Mouse (Mus musculus) neural tube, embryonic 15.5 days (tissue): ENCODE results near the gene Snx29. TPM values are rescaled to one million over a fixed set of nuclear protein-coding genes. Genes with fewer than 3 reads are reported as not detected.

Experiments used
- ATAC-seq: fragments of 200-750 bp; cut with Nextera tagmentation; 2 replicates; pipeline ENCODE4 v1.8.0; 2017; ENCODE audit warnings: mild to moderate bottlenecking, moderate TSS enrichment, moderate library complexity; ENCODE audit not compliant: low FRiP score
- H3K27ac ChIP-seq: fragments of 300-500 bp; sonication (generic); replicated peaks from 2 replicates; pipeline ENCODE4 v1.5.1; 2015; ENCODE audit warnings: mild to moderate bottlenecking, inconsistent platforms
- H3K27me3 ChIP-seq: fragments of 300-500 bp; sonication (generic); replicated peaks from 2 replicates; pipeline ENCODE4 v1.6.1; 2015; ENCODE audit warnings: inconsistent platforms
- H3K36me3 ChIP-seq: fragments of 300-500 bp; sonication (generic); 2 replicates; pipeline ENCODE4 v1.6.1; 2015; ENCODE audit warnings: inconsistent platforms
- H3K4me1 ChIP-seq: fragments of 300-500 bp; sonication (generic); 2 replicates; pipeline ENCODE4 v1.6.1; 2015; ENCODE audit warnings: inconsistent platforms
- H3K4me2 ChIP-seq: fragments of 300-500 bp; sonication (generic); 2 replicates; pipeline ENCODE4 v1.6.1; 2015; ENCODE audit warnings: inconsistent platforms, mild to moderate bottlenecking, moderate library complexity
- H3K4me3 ChIP-seq: fragments of 300-500 bp; sonication (generic); replicated peaks from 2 replicates; pipeline ENCODE4 v1.5.1; 2015; ENCODE audit warnings: mild to moderate bottlenecking, inconsistent platforms
- H3K9ac ChIP-seq: fragments of 300-500 bp; sonication (generic); replicated peaks from 2 replicates; pipeline ENCODE4 v1.6.1; 2015; ENCODE audit warnings: mild to moderate bottlenecking, inconsistent platforms
- H3K9me3 ChIP-seq: fragments of 300-500 bp; sonication (generic); replicated peaks from 2 replicates; pipeline ENCODE4 v1.6.1; 2016; ENCODE audit warnings: inconsistent platforms
- WGBS: fragments of 180-500 bp; shearing (Covaris S2); methylation state at CpG from one replicate; pipeline ENCODE4 v1.1.7; 2015; ENCODE audit warnings: mixed read lengths; 5-methylcytosine and 5-hydroxymethylcytosine counted together
- polyA plus RNA-seq: library from polyadenylated mRNA; unstranded; fragments of >200 nt; fragmentation: Nextera tagmentation; extraction: Ambion mirVana; gene quantifications from 2 replicates; pipeline ENCODE4 v1.2.1, GENCODE M21; 2015

The Snx29 gene
- polyA plus RNA-seq, 1 experiment from 2014 or later: 18.7 TPM

GRCm38 (mm10) chr16:11365626-11366025 lies 42.9 kb downstream of the Snx29 start:
- H3K27me3 ChIP-seq: no peaks in the 10 kb centered on the region
- ATAC-seq: no peak

DNA sequence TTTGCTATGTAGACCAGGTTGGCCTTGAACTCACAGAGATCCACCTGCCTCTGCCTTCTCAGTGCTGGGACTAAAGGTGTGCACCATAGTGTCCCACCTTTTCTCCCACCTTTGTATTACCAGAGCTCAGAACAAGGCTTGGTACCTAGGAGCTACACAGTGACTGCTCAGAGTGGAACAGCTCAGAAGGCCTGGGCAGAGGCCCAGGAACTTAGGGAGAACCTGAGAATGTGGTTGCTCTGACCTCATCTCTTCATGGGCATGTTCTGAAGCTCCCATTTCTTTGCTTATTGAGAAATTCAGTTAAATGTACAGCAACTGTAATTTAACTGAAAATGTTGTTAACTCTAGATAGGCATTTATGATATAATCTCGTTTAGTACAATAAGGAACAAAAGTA lies 44.1 kb downstream of the Snx29 start:
- Histone ChIP-seq H3K4me1 (peaks cover 25% of the 10 kb centered on the region), H3K27ac (no peak overlapping the region), H3K4me3 (no peak overlapping the region), H3K27me3 (no peaks in the 10 kb centered on the region), H3K36me3 (0 out of 2 replicates have a peak, but pooled peaks cover 2% of the 10 kb centered on the region), H3K9ac (no peak overlapping the region), H3K9me3 (no peaks in the 10 kb centered on the region), H3K4me2 (no peak overlapping the region)
- no peak for ATAC-seq
- WGBS: 69% methylated on average over 1 of the region's 1 CpGs

More at GRCm38 (mm10) chr16:11365626-11366025, 42.9 kb downstream of the Snx29 start:
- Histone ChIP-seq H3K9ac (no peak overlapping the region), H3K4me1 (peaks cover 20% of the 10 kb centered on the region), H3K4me3 (no peak overlapping the region), H3K27ac (no peak overlapping the region), H3K9me3 (no peaks in the 10 kb centered on the region), H3K4me2 (no peak overlapping the region), H3K36me3 (0 out of 2 replicates have a peak, but pooled peaks cover 2% of the 10 kb centered on the region)
- WGBS: 79% methylated on average over 5 of the region's 5 CpGs

DNA sequence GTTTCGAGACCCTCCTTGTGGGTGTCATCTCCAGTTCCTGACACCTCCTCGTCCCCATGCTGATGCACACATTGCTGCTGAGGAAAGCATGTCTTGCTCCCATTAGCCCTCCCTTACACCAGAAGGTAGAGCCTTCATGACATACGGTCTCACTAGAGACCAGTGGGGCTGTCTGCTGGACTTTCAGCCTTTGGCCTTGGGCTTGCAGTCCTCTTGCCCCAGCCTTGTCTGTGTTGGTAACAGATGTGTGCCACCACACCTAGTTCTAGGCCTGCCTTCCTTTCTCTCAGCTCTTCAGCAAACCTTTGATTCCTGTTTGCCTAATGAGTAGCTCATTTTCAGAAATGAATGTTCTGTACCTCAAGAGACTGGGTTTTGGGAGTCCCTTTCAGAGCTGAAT lies 45.7 kb downstream of the Snx29 start:
- H3K9me3 ChIP-seq: no peaks in the 10 kb centered on the region
- ATAC-seq: no peak
- 0 out of 2 replicates have a peak, but pooled peaks cover 2% of the 10 kb centered on the region for H3K36me3 ChIP-seq
- 88% methylated on average over 3 of the region's 3 CpGs for WGBS
- H3K9ac ChIP-seq: no peak overlapping the region
- peaks cover 25% of the 10 kb centered on the region for H3K4me1 ChIP-seq
- no peak overlapping the region for H3K4me2 ChIP-seq
- no peak overlapping the region for H3K27ac ChIP-seq
- no peak overlapping the region for H3K4me3 ChIP-seq
- H3K27me3 ChIP-seq: no peaks in the 10 kb centered on the region

- H3K9me3 ChIP-seq: no peaks in the 10 kb centered on the region
- H3K9ac ChIP-seq: no peak overlapping the region
- H3K4me3 ChIP-seq: no peak overlapping the region
- peaks cover 25% of the 10 kb centered on the region for H3K4me1 ChIP-seq
- no peak overlapping the region for H3K4me2 ChIP-seq
- no peak for ATAC-seq
- WGBS: 65% methylated on average over 4 of the region's 4 CpGs
- H3K36me3 ChIP-seq: 0 out of 2 replicates have a peak, but pooled peaks cover 2% of the 10 kb centered on the region
- H3K27ac ChIP-seq: peak overlapping the region; percentile 34; the same call in 1 of the 2 replicates
- no peaks in the 10 kb centered on the region for H3K27me3 ChIP-seq
Observed at GRCm38 (mm10) chr16:11369162-11369561, 46.5 kb downstream of the Snx29 start.

DNA sequence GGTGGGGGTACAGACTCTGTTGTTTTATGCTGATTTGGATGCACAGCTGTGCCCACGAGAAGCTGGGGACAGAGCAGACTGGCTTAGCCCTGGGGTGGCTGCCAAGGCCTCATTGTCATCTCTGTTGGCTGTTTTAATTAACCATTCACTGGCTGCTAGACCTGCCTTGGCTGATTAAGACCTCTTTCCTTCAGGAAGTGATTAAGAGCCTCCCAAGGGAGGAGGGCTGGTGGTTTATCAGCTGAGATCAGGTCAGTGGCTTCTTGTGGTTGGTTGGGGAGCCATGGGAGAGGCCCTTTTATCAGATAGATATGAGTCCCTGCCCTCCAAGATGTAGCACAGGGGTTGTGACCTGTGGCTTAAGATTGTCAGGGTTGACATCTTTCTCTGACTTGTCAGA lies 46.9 kb downstream of the Snx29 start:
- peaks cover 25% of the 10 kb centered on the region for H3K4me1 ChIP-seq
- H3K4me3 ChIP-seq: no peak overlapping the region
- H3K27me3 ChIP-seq: no peaks in the 10 kb centered on the region
- peak; percentile 48; the same call in 1 of the 2 replicates for ATAC-seq
- 10% methylated on average over 1 of the region's 1 CpGs for WGBS
- H3K4me2 ChIP-seq: no peak overlapping the region
- no peaks in the 10 kb centered on the region for H3K36me3 ChIP-seq
- no peak overlapping the region for H3K9ac ChIP-seq
- no peaks in the 10 kb centered on the region for H3K9me3 ChIP-seq
- H3K27ac ChIP-seq: peak overlapping the region; percentile 34

DNA sequence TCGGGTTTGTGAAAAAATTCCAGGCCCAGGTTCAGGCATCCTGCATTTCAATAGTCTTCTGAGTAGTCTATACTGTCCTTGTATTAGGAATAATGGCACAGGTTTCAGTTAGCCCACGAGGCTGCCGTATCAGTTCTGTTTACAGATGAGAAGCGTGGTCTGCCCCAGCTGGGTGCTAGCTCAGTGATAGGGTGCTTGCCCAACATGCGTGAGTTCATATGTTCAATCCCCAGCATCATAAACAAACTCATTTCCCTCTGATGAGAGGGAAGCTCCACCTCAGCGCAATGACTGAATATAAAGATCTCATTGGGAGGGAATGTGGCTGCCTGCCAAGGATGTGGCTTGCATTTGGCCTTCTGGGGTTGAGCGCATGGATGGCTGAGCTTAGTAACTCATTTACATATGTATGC lies 47.4 kb downstream of the Snx29 start:
- 32% methylated on average over 7 of the region's 7 CpGs for WGBS
- peak overlapping the region; percentile 34 for H3K27ac ChIP-seq
- peak; percentile 60; the same call in 1 of the 2 replicates for ATAC-seq
- no peak overlapping the region for H3K9ac ChIP-seq
- H3K36me3 ChIP-seq: no peaks in the 10 kb centered on the region
- H3K27me3 ChIP-seq: no peaks in the 10 kb centered on the region
- H3K4me3 ChIP-seq: no peak overlapping the region
- no peak overlapping the region for H3K4me2 ChIP-seq
- no peaks in the 10 kb centered on the region for H3K9me3 ChIP-seq
- H3K4me1 ChIP-seq: peaks cover 25% of the 10 kb centered on the region

DNA sequence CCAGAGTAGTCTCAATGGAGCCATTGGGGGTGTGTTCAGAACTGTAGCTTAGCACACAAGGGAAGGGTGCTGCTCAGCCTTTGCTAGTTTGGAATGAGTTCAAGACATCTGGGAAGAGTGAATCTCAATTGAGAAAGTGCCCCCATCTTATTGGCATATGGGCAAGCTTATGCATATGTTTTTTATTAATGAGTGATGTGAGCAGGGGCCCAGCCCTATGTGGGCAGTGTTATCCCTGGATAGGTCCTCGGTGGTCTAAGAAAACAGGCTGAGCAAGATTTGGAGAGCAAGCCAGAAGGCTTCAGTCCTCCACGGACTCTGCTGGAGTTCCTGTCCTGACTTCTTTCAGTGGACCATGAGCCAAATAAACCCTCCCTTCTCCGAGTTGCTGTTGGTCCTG lies 56.6 kb downstream of the Snx29 start:
- no peak for ATAC-seq

GRCm38 (mm10) chr16:11380038-11380437 lies 57.3 kb downstream of the Snx29 start:
- H3K9me3 ChIP-seq: no peaks in the 10 kb centered on the region
- ATAC-seq: no peak
- no peak overlapping the region for H3K27ac ChIP-seq
- 86% methylated on average over 5 of the region's 5 CpGs for WGBS
- H3K9ac ChIP-seq: no peak overlapping the region
- H3K4me3 ChIP-seq: no peak overlapping the region
- no peak overlapping the region for H3K4me2 ChIP-seq
- no peaks in the 10 kb centered on the region for H3K4me1 ChIP-seq
- H3K27me3 ChIP-seq: no peaks in the 10 kb centered on the region
- no peaks in the 10 kb centered on the region for H3K36me3 ChIP-seq

More for the DNA sequence above, 56.6 kb downstream of the Snx29 start:
- Histone ChIP-seq H3K36me3 (no peaks in the 10 kb centered on the region), H3K9ac (no peak overlapping the region), H3K4me1 (no peaks in the 10 kb centered on the region), H3K9me3 (no peaks in the 10 kb centered on the region), H3K27ac (no peak overlapping the region), H3K4me3 (no peak overlapping the region), H3K27me3 (no peaks in the 10 kb centered on the region), H3K4me2 (no peak overlapping the region)
- WGBS: 74% methylated on average over 3 of the region's 3 CpGs

DNA sequence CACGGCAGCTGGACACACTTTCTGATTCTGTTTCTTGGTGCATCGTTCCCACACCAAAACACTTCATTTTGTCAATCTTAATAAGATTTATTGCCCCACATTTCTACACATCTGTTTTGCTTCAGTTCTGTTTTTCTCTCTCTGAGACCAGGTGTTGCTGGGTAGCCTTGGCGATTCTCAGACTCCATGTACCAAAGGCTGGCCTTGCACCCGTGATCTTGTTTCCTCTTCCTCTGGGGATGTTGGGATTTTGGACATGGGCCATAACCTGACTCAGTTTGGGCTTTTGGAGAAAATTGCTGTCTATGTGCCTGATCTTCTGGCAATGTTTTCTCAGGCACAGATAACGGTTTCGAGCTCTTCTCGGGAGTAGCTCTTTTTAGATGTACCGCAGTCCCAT lies 58.2 kb downstream of the Snx29 start:
- Histone ChIP-seq H3K4me3 (no peak overlapping the region), H3K27me3 (no peaks in the 10 kb centered on the region), H3K36me3 (no peaks in the 10 kb centered on the region), H3K9ac (no peak overlapping the region), H3K9me3 (no peaks in the 10 kb centered on the region), H3K4me2 (no peak overlapping the region), H3K4me1 (no peaks in the 10 kb centered on the region), H3K27ac (no peak overlapping the region)
- no peak for ATAC-seq
- 85% methylated on average over 8 of the region's 8 CpGs for WGBS

- no peak overlapping the region for H3K4me2 ChIP-seq
- 59% methylated on average over 5 of the region's 5 CpGs for WGBS
- no peaks in the 10 kb centered on the region for H3K4me1 ChIP-seq
- H3K4me3 ChIP-seq: no peak overlapping the region
- H3K36me3 ChIP-seq: no peaks in the 10 kb centered on the region
- H3K9ac ChIP-seq: no peak overlapping the region
- H3K27ac ChIP-seq: no peak overlapping the region
- no peak for ATAC-seq
- no peaks in the 10 kb centered on the region for H3K9me3 ChIP-seq
- no peaks in the 10 kb centered on the region for H3K27me3 ChIP-seq
Observed at GRCm38 (mm10) chr16:11384361-11384760, 61.7 kb downstream of the Snx29 start.

DNA sequence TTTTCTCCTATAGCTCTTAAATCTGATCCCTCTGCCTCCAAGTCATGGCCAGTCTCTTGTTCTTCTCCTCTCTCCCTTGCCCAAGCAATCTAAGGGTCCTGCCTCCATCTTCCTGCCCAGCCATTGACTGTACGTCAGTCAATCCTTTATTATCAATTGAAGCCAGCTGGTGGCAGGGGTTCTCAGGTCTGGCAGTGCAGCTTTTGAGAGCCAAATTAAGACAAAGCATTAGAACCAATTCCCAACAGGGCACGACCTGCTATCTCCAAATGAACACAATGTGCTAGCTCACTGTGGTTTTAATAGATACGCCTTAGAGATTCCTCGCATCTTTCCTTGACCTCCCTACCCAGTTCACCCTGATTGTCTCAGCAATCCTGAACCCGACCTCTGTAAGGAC lies 62.4 kb downstream of the Snx29 start:
- Histone ChIP-seq H3K9me3 (no peaks in the 10 kb centered on the region), H3K27ac (no peak overlapping the region), H3K4me3 (no peak overlapping the region), H3K36me3 (no peaks in the 10 kb centered on the region), H3K4me1 (no peaks in the 10 kb centered on the region), H3K27me3 (no peaks in the 10 kb centered on the region), H3K9ac (no peak overlapping the region), H3K4me2 (no peak overlapping the region)
- 67% methylated on average over 5 of the region's 5 CpGs for WGBS
- no peak for ATAC-seq

GRCm38 (mm10) chr16:11385798-11386197 lies 63.1 kb downstream of the Snx29 start:
- H3K36me3 ChIP-seq: no peaks in the 10 kb centered on the region
- H3K9ac ChIP-seq: no peak overlapping the region
- no peaks in the 10 kb centered on the region for H3K9me3 ChIP-seq
- no peak overlapping the region for H3K4me2 ChIP-seq
- H3K4me1 ChIP-seq: no peaks in the 10 kb centered on the region
- WGBS: 87% methylated on average over 5 of the region's 5 CpGs
- H3K4me3 ChIP-seq: no peak overlapping the region
- no peak for ATAC-seq
- no peak overlapping the region for H3K27ac ChIP-seq
- no peaks in the 10 kb centered on the region for H3K27me3 ChIP-seq

DNA sequence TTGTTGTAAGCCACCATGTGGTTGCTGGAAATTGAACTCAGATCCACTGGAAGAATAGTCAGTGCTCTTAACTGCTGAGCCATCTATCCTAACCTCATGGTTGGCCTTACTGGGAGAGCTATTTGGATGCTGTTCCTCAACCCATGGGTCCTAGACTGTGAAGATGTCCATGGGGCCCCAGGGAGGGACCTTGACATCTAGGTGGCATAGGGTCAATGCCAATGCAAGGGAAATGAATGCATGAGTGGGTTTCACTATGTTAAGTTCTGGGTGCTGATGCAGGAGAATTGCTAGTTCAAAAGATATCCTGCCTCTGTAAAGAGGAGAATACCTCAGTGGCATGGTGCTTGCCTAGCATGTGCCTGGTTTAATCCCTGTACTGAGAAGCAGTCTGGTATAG lies 63.5 kb downstream of the Snx29 start:
- Histone ChIP-seq H3K27ac (no peak overlapping the region), H3K9me3 (no peaks in the 10 kb centered on the region), H3K4me1 (no peaks in the 10 kb centered on the region), H3K9ac (no peak overlapping the region), H3K36me3 (no peaks in the 10 kb centered on the region), H3K27me3 (no peaks in the 10 kb centered on the region), H3K4me2 (no peak overlapping the region), H3K4me3 (no peak overlapping the region)
- no peak for ATAC-seq
